Mouse (Mus musculus): ENCODE measurements around the gene Pparg.

DNA sequence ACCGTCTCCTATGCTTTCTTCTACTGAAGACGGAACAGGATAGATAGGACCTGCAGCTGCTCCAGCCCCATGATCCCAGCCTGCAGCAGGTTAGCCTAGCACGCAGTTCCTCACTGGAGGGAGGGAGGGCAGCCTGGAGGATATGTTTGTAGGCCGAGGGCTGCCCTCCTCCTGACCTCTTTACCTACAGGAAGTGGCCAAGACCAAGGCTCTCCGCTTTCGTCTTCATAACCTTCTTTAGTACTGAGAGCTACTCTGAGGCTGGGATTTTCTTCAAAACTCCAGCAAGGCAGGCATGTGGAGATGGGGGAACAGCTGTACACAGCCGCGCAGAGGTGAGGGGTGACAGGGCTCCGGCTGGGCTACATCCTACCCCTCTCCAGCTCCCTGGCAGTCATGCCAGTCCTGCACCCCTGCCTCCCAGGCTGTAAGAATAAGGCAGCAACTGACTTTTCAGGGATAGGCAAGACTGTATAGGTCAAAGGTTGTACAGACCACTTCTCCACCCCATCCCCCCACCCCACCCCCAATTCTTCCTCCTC, 163.8 kb downstream of the Pparg start:
- TF ChIP-seq CTCF (IDR thresholded peaks at IDR 0.05; ENCODE audit: control insufficient read depth, insufficient read depth, insufficient read length) (no peak), MYOG (IDR thresholded peaks at IDR 0.05; ENCODE audit: control insufficient read depth, extremely low read depth, insufficient read length) (no peak), USF1 (IDR thresholded peaks at IDR 0.05; ENCODE audit: low read depth) (no peak)
